In the genomic region with DNA sequence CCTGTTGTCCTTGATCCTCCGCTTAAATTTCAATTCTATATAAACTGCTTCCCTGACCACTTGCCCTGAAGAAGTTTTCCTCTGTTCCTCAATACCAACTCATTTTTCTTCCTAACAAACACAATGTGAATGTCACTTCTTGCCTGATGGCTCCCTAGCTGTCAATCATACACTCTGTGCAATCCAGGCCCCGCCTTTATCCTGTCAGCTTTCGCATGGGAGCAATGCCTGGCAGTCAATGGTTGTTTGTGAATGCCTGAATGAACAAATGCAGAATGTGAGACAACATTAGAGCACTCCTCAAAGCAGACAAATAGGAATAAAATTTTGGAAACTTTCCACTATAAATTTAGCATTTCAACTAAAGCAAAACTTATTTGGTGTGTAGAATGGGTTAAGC, we compare ENCODE assay signal across 23 mouse cellular contexts.
"Had no signal": no experiment of that assay in that cellular context is flagged by ENCODE, and none has a peak within 500 bp of the region (broad histone marks: within the 10 kb centered on the region; RNA-seq: fewer than 3 reads in every experiment).

No protein-coding gene starts in this region.

- H3K9me3 ChIP-seq: limb, embryonic 12.5 days; limb, embryonic 15.5 days; midbrain, embryonic 10.5 days; midbrain, embryonic 13.5 days; neural tube, embryonic 13.5 days; stomach, embryonic 15.5 days had no signal

- H3K4me3 ChIP-seq: limb, embryonic 12.5 days; limb, embryonic 15.5 days; megakaryocyte, embryonic 14.5 days; midbrain, embryonic 10.5 days; midbrain, embryonic 13.5 days; myocyte; neural tube, embryonic 13.5 days; stomach, embryonic 15.5 days had no signal

- DNase-seq: kidney, adult 9 months; kidney, postnatal 14 days; kidney, postnatal 4 days; left cerebral cortex, postnatal 4 days; liver, postnatal 0 days; lung, embryonic 14.5 days; right cerebral cortex, adult 18-20 months; right cerebral cortex, postnatal 25 days; spleen, adult 18-20 months; thymus, adult 18-20 months; thymus, postnatal 36 days had no signal

- H3K27me3 ChIP-seq: limb, embryonic 12.5 days; limb, embryonic 15.5 days; megakaryocyte, embryonic 14.5 days; midbrain, embryonic 13.5 days; neural tube, embryonic 13.5 days; stomach, embryonic 15.5 days had no signal

- H3K4me2 ChIP-seq: limb, embryonic 12.5 days; limb, embryonic 15.5 days; liver, embryonic 11.5 days; lung, embryonic 14.5 days; midbrain, embryonic 13.5 days; neural tube, embryonic 13.5 days; stomach, embryonic 15.5 days had no signal

- H3K9ac ChIP-seq: limb, embryonic 12.5 days; limb, embryonic 15.5 days; liver, embryonic 14.5 days; liver, postnatal 0 days; lung, embryonic 14.5 days; midbrain, embryonic 13.5 days; neural tube, embryonic 13.5 days; stomach, embryonic 15.5 days had no signal

- H3K4me1 ChIP-seq: limb, embryonic 12.5 days; limb, embryonic 15.5 days; megakaryocyte, embryonic 14.5 days; midbrain, embryonic 10.5 days; midbrain, embryonic 13.5 days; neural tube, embryonic 13.5 days; stomach, embryonic 15.5 days had no signal

- ATAC-seq: liver, postnatal 0 days; lung, postnatal 0 days; midbrain, embryonic 13.5 days; midbrain, embryonic 16.5 days had no signal

- H3K27ac ChIP-seq: limb, embryonic 12.5 days; limb, embryonic 15.5 days; liver, embryonic 14.5 days; midbrain, embryonic 10.5 days; midbrain, embryonic 13.5 days; neural tube, embryonic 13.5 days; stomach, embryonic 15.5 days had no signal

- H3K36me3 ChIP-seq: limb, embryonic 12.5 days; limb, embryonic 15.5 days; midbrain, embryonic 10.5 days; midbrain, embryonic 13.5 days; neural tube, embryonic 13.5 days; stomach, embryonic 15.5 days had no signal
